Mouse (Mus musculus): ENCODE results near the gene Lrrc20.

The Lrrc20 gene

DNA sequence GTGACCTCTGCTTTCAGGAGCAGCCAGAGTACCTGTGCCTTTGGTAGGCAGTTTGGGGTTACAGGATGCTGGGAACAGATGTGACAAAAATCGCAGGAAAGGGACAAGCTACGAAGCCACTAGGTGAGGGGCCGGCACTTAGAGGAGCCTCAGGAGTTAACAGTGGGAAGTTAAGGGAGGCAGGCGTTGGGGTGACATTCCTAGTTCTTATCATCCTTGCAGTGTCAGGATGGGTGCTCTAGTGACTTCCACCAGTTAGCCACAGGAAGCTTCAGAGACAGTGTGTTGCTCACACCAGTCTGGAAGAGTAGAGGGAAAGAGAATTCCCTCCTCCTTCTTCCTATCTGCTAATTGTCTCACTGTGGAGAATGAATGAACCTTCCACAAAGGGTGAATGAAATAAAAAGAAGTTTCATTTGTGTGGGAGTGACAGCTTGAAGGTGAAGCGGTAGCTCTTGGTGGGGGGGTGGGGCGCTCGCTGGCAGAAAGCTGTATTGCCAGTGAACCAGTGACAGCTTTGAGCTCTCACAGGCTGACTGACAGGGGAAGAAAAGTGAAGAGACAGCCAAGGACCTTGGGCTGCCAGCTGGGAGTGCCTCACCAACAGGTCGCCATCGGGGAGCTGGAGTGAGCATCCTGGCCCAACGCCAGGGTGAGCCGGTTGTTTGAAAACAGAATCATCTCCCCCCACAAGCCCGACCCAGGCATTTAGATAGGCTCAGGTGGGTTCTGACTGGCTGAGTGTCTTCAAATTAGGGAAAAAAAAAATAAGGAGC lies 41.9 kb downstream of the Lrrc20 start:
- DNase-seq (ENCODE audit: low spot score in 2 of 2) = no peak

- DNase-seq (ENCODE audit: low spot score in 2 of 2) = no peak
These were observed 42.7 kb downstream of the Lrrc20 start for GRCm38 (mm10) chr10:61518320-61518719.

DNA sequence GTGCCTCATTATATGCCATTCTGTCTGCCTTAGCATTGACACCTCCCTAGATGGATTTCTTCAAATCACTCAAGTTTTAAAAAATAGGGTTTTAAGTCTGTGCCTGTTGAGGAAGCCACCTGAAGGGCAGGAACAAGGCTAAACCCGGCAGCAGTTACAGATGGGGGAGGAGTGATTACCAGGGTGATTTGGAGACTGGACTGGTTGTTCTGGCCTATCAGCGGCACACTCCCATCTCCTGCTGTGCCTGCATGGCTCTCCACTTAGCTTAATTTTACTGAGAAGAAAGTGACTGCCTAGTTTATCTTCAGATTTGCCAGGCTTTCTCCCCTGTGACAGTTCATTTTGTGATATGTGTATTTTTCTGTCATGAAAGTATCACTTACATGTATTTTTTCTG lies 43.9 kb downstream of the Lrrc20 start:
- no peak for DNase-seq (ENCODE audit: low spot score in 2 of 2)

GRCm38 (mm10) chr10:61520714-61521113 lies 45.1 kb downstream of the Lrrc20 start:
- DNase-seq (ENCODE audit: low spot score in 2 of 2) = no peak

DNA sequence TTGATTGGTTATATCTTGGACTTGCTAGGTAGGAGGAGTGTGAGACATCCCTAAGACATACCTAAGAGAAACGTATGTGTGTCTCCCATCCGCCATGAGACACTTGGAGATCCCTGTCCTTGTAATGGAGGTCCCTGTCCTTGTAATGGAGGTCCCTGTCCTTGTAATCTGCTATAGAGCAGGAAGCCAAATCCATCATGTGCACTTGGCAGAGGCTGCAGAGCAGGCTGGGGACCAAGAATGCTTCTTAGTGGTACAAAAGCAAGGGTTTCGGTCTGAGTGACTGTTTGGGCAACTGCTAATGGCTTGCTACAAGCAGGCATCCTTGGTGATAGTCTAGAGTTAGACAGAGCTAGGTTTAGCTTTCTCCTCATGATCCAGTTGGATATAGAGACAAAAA lies 55.3 kb downstream of the Lrrc20 start:
- no peak for DNase-seq (ENCODE audit: low spot score in 2 of 2)

- no peak for DNase-seq (ENCODE audit: low spot score in 2 of 2)
These were observed 57.7 kb downstream of the Lrrc20 start for GRCm38 (mm10) chr10:61533285-61533684.

GRCm38 (mm10) chr10:61534371-61535101 lies 58.9 kb downstream of the Lrrc20 start:
- DNase-seq (ENCODE audit: low spot score in 2 of 2) = no peak

GRCm38 (mm10) chr10:61535441-61535840 lies 59.8 kb downstream of the Lrrc20 start:
- no peak for DNase-seq (ENCODE audit: low spot score in 2 of 2)

DNA sequence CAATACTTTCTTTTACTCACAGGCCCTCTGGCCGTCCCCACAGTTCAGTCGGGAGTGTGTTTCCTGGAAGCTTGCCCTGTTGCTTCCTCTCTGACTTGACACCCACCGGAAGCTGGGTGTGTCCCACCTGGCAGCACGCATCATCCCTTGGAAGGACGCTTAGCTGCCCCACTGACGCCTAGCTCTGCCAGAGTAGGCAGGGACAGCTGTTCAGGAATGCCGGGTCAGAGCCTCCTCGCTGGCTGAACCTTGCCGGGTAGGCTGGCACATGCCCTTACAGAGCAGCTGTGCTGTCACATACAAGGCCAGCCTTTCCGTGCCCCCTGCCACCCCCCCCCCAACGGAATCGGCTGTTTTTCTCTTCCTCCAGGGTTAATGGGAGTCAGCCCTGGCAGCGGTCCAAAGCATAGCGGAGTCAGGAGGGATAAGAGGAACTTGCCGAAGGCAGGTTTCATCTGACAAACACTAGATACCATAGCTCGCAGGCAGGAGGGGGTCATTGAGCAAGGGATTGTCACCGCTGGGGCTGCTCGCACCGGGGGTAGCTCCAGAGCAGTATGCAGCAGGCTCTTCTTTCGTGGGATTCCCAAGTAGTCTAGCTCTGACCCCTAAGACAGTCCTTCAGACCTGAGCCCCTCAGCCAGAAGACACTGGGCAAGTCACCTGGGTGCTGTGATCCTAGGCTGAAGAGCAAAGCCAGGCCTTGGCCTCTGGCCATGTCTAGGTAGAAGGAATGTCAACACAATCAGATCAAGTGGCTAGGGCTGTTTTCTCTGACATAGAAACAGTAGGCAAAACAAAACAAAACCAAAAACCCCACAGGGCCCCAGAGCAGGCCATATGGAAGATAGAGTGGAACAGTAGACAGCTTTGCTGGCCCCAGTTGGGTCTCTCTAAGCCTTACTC lies 60.8 kb downstream of the Lrrc20 start:
- no peak for DNase-seq (ENCODE audit: low spot score in 2 of 2)

- no peak for DNase-seq (ENCODE audit: low spot score in 2 of 2)
These were observed 61.4 kb downstream of the Lrrc20 start for GRCm38 (mm10) chr10:61537036-61537380.

- no peak for DNase-seq (ENCODE audit: low spot score in 2 of 2)
These were observed 62.8 kb downstream of the Lrrc20 start for GRCm38 (mm10) chr10:61538446-61538845.

- no peak for DNase-seq (ENCODE audit: low spot score in 2 of 2)
These were observed 68.7 kb downstream of the Lrrc20 start for GRCm38 (mm10) chr10:61544127-61544862.

DNA sequence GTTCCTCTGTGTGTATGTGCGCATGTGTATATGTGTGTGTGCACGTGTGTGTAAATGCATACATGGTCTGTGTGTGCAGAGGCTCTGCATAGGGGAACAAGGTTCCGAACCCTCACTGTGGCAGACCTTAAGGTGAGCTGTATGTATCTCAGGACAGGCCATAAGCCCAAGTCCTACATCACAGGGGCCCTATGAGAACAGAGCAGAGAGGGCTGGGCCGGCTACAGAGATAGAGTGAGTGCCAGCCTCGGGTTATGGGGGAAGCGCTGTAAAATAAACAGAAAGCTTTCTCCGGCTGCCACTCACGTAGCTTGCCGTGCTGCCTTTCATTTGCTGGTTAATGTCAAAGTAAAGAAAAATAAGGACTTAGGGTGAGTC lies 69.3 kb downstream of the Lrrc20 start:
- no peak for DNase-seq (ENCODE audit: low spot score in 2 of 2)

GRCm38 (mm10) chr10:61550106-61550505 lies 74.5 kb downstream of the Lrrc20 start:
- no peak for DNase-seq (ENCODE audit: low spot score in 2 of 2)

- DNase-seq (ENCODE audit: low spot score in 2 of 2) = no peak
These were observed 79.6 kb downstream of the Lrrc20 start for GRCm38 (mm10) chr10:61555155-61555554.

DNA sequence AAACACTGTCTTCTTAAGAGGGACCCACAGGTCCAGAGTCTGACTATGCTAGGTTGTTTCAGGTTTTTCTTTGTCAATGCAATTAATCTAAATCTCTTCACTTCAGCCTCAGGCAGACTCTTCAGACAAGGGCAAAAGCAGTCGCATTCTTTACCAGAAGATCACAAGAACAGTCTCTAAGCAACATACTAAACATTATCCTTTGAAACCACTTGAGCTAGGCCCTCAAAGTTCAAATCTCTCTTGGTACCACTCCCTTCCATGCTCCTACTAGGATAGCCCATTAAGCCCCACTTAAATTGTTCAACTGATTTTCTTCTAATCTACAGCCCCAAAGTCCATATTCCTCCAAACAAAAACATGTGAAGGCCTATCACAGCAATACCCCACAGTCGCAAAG lies 83.0 kb downstream of the Lrrc20 start:
- no peak for DNase-seq (ENCODE audit: low spot score in 2 of 2)

DNA sequence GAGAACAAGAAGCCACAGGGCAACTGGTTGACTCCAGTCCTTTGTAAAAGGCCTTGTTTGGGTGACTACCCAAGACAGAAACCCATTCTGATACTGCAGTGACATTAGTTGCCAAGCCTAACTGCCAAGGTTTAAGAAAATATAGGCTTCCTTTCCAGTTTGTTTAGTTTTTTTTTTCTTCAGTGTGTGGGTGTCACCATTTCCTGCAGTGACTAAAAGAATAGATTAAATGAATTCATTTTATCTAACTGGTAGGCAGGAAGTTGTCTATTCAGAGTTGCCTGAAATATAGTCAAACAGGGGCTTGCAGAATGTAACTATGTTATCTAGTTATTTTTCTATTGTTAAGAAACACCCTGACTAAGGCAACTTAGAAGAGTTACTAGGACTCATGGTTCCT lies 83.9 kb downstream of the Lrrc20 start:
- no peak for DNase-seq (ENCODE audit: low spot score in 2 of 2)

- DNase-seq (ENCODE audit: low spot score in 2 of 2) = peak in 1 of 2 experiments; percentile 21
These were observed 87.9 kb downstream of the Lrrc20 start for GRCm38 (mm10) chr10:61563550-61563949.

GRCm38 (mm10) chr10:61564408-61564807 lies 88.8 kb downstream of the Lrrc20 start:
- DNase-seq (ENCODE audit: low spot score in 2 of 2) = no peak

- DNase-seq (ENCODE audit: low spot score in 2 of 2) = peak in 1 of 2 experiments; percentile 38
These were observed 94.6 kb downstream of the Lrrc20 start for GRCm38 (mm10) chr10:61570181-61570580.

DNA sequence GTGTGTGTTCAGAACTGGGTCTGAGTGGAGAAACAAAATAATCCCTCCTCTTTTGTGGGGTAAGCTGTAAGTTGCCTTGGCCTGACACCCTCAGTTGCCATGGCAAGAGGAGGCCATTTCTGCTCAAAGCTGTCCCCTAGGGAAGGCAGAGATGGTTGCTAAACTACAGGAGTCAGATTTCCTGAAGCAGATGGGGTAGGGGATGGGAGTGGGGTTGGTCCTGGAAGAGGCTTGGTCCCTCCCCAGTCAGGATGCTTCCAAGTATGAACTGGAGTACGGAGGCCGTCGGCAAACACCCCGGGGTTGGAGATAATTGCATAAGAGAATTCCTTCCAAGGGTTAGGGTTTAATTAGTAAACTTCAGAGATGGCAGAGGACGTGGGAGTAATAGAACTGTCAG lies 96.5 kb downstream of the Lrrc20 start:
- no peak for DNase-seq (ENCODE audit: low spot score in 2 of 2)
